Mouse (Mus musculus): Measurements from ENCODE around the gene Mink1.

DNA sequence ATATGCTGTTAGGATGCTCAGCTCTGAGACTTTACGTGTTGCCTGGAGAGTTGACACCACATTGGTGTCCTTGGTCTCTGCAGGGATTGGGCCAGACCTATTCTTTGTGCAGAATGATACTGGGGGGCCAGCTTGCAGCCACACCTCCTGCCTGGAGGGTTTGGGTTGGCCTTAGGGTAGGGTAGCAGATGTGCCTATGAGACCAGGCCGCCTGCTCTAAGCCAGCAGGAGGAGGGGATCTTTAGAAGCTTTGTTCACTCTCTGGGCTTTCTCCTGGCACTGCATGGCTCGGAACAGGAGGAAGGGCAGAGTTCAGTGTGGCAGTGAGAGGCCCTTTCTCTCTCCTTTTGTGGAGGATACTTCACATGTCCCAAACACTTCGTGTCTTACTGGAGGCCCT lies 33.4 kb downstream of the Mink1 start:
- TF ChIP-seq CTCF (IDR thresholded peaks at IDR 0.05; ENCODE audit: borderline replicate concordance, control insufficient read depth, extremely low read depth, insufficient read depth, low read length, poor library complexity) (no peak), POLR2A (IDR thresholded peaks at IDR 0.05; ENCODE audit: control insufficient read depth, extremely low read depth, insufficient read depth, low read length, poor library complexity) (no peak)

All from thymus, adult 2 months (tissue).